In genomic region chr10:112605592-112605991, GRCm38 (mm10) we compare ENCODE assay signal across 22 mouse cellular contexts.
DNase-seq lines count a peak whose midpoint lies in the region; TF ChIP-seq lines count a peak whose summit lies in the region.
"Had no signal": no experiment of that assay in that cellular context is flagged by ENCODE, and none has a peak within 500 bp of the region (broad histone marks: within the 10 kb centered on the region; RNA-seq: fewer than 3 reads in every experiment).

No protein-coding gene starts in this region.

- H3K27me3 ChIP-seq in C2C12 (ENCODE audit: control insufficient read depth, insufficient read depth, insufficient read length): no peaks in the 10 kb centered on the region
- H3K27me3 ChIP-seq: embryonic facial prominence, embryonic 13.5 days; forebrain, embryonic 15.5 days; heart, embryonic 15.5 days; hindbrain, embryonic 15.5 days had no signal

- no peaks in the 10 kb centered on the region for H3K79me3 ChIP-seq in C2C12 (ENCODE audit: low read depth)

- peak; percentile 85 for DNase-seq in heart, adult 11 months
- no peak for DNase-seq in heart, postnatal 25 days (ENCODE audit: low spot score)
- peak; percentile 74 for DNase-seq in adipocyte (ENCODE audit: low spot score)
- no peak for DNase-seq in left cerebral cortex, postnatal 4 days
- no peak for DNase-seq in c-Kit-positive CD71-positive TER-119-positive erythroid progenitor cells, embryonic 14.5 days (ENCODE audit: low spot score)
- no peak for DNase-seq in testis, postnatal 14 days (ENCODE audit: low spot score)
- DNase-seq: B cell, adult 2 months; cerebellum, adult 18-20 months; cerebellum, adult 9-11 months; cerebellum, postnatal 36 days; gastrocnemius, postnatal 36 days; heart, adult 18-20 months; heart, postnatal 14 days; kidney, adult 2 months had no signal

- H3ac ChIP-seq in C2C12 (ENCODE audit: control insufficient read depth, insufficient read length, low read depth): no peak overlapping the region

- no peak overlapping the region for H3K4me3 ChIP-seq in C2C12 (ENCODE audit: insufficient read depth, poor library complexity, severe bottlenecking)
- H3K4me3 ChIP-seq: embryonic facial prominence, embryonic 13.5 days; forebrain, embryonic 10.5 days; forebrain, embryonic 15.5 days; heart, embryonic 10.5 days; heart, embryonic 15.5 days; hindbrain, embryonic 10.5 days; hindbrain, embryonic 15.5 days had no signal

- intact Hi-C loops in heart, postnatal 25 days (cut with DNase I): no loop called here
- intact Hi-C loops in left cerebral cortex, postnatal 4 days (cut with DNase I): no loop called here

- H3K79me2 ChIP-seq in C2C12 (ENCODE audit: control insufficient read depth, insufficient read depth): no peaks in the 10 kb centered on the region

- TF ChIP-seq CTCF in C2C12 (IDR thresholded peaks at IDR 0.05; ENCODE audit: control insufficient read depth, insufficient read depth, insufficient read length): no peak

- H3K36me3 ChIP-seq in C2C12 (ENCODE audit: control insufficient read depth, insufficient read depth): no peaks in the 10 kb centered on the region
- H3K36me3 ChIP-seq: embryonic facial prominence, embryonic 13.5 days; forebrain, embryonic 10.5 days; forebrain, embryonic 15.5 days; heart, embryonic 10.5 days; heart, embryonic 15.5 days; hindbrain, embryonic 10.5 days; hindbrain, embryonic 15.5 days had no signal

TF ChIP-seq in C2C12, 6 proteins besides CTCF, POLR2A, EP300 and RAD21:
- TF ChIP-seq CEBPB (IDR thresholded peaks at IDR 0.05; ENCODE audit: low read depth) (peak; percentile 96), MAX (IDR thresholded peaks at IDR 0.05) (no peak)

Comparison
In these comparisons a context has a peak if more than half of its experiments do, and no peak if none do; other contexts are left out.
1. DNase-seq: peak in heart, adult 11 months (single experiment) and adipocyte (single experiment); none in heart, postnatal 25 days (single experiment), left cerebral cortex, postnatal 4 days (single experiment), c-Kit-positive CD71-positive TER-119-positive erythroid progenitor cells, embryonic 14.5 days (single experiment) and testis, postnatal 14 days (single experiment).